In genomic region chr3:38360421-38360921, GRCm38 (mm10) we compare ENCODE assay signal across 9 mouse cellular contexts.
DNase-seq lines count a peak whose midpoint lies in the region; ATAC-seq lines count a peak whose summit lies in the region.
"Had no signal": no experiment of that assay in that cellular context is flagged by ENCODE, and none has a peak within 500 bp of the region (broad histone marks: within the 10 kb centered on the region; RNA-seq: fewer than 3 reads in every experiment).

No protein-coding gene starts in this region.

- H3K4me2 ChIP-seq in neural tube, embryonic 11.5 days (ENCODE audit: low read depth) = no peak overlapping the region
- no peak overlapping the region for H3K4me2 ChIP-seq in intestine, embryonic 15.5 days (replicated peaks)
- no peak overlapping the region for H3K4me2 ChIP-seq in stomach, embryonic 15.5 days
- H3K4me2 ChIP-seq: limb, embryonic 13.5 days had no signal

- no peaks in the 10 kb centered on the region for H3K9me3 ChIP-seq in neural tube, embryonic 11.5 days (ENCODE audit: control insufficient read depth, low read length)
- H3K9me3 ChIP-seq in intestine, embryonic 15.5 days = no peaks in the 10 kb centered on the region
- H3K9me3 ChIP-seq in stomach, embryonic 15.5 days = no peaks in the 10 kb centered on the region
- H3K9me3 ChIP-seq: limb, embryonic 13.5 days had no signal

- H3K9ac ChIP-seq in neural tube, embryonic 11.5 days (ENCODE audit: low read length) = no peak overlapping the region
- H3K9ac ChIP-seq in intestine, embryonic 15.5 days = no peak overlapping the region
- H3K9ac ChIP-seq in stomach, embryonic 15.5 days = no peak overlapping the region
- H3K9ac ChIP-seq: limb, embryonic 13.5 days had no signal

- peak; percentile 26 for DNase-seq in heart, adult 8-10 months (ENCODE audit: low spot score)
- no peak for DNase-seq in heart, postnatal 36 days
- DNase-seq in neural tube, embryonic 11.5 days (ENCODE audit: low spot score) = peak; percentile 12
- DNase-seq in neural tube, embryonic 10.5 days (ENCODE audit: extremely low spot score, low spot score) = no peak
- no peak for DNase-seq in urinary bladder, postnatal 25 days (ENCODE audit: low spot score)
- no peak for DNase-seq in urinary bladder, adult 2 months (ENCODE audit: low spot score)

- intact Hi-C loops in heart, postnatal 36 days (cut with DNase I) = no loop called here

- ATAC-seq in neural tube, embryonic 11.5 days (ENCODE audit: insufficient read depth, low FRiP score, low TSS enrichment) = no peak
- ATAC-seq in intestine, embryonic 15.5 days = no peak
- ATAC-seq in stomach, embryonic 15.5 days (ENCODE audit: insufficient read depth, low FRiP score, low read depth) = no peak

- 42% methylated on average over 3 of the region's 3 CpGs for WGBS in neural tube, embryonic 11.5 days
- WGBS in intestine, embryonic 15.5 days = 23% methylated on average over 3 of the region's 3 CpGs
- 29% methylated on average over 3 of the region's 3 CpGs for WGBS in stomach, embryonic 15.5 days

- H3K27ac ChIP-seq in neural tube, embryonic 11.5 days (ENCODE audit: low read depth, low read length) = no peak overlapping the region
- H3K27ac ChIP-seq in intestine, embryonic 15.5 days = peak overlapping the region; percentile 48
- H3K27ac ChIP-seq in stomach, embryonic 15.5 days = peak overlapping the region; percentile 59
- H3K27ac ChIP-seq: limb, embryonic 13.5 days had no signal

- H3K27me3 ChIP-seq in neural tube, embryonic 11.5 days (ENCODE audit: control insufficient read depth, insufficient read depth, low read length) = no peaks in the 10 kb centered on the region
- no peaks in the 10 kb centered on the region for H3K27me3 ChIP-seq in intestine, embryonic 15.5 days (replicated peaks)
- no peaks in the 10 kb centered on the region for H3K27me3 ChIP-seq in stomach, embryonic 15.5 days (replicated peaks)
- H3K27me3 ChIP-seq: limb, embryonic 13.5 days had no signal

- no peaks in the 10 kb centered on the region for H3K36me3 ChIP-seq in neural tube, embryonic 11.5 days (ENCODE audit: control insufficient read depth, insufficient read depth, low read length)
- no peaks in the 10 kb centered on the region for H3K36me3 ChIP-seq in intestine, embryonic 15.5 days
- no peaks in the 10 kb centered on the region for H3K36me3 ChIP-seq in stomach, embryonic 15.5 days
- H3K36me3 ChIP-seq: limb, embryonic 13.5 days had no signal

- no peak overlapping the region for H3K4me3 ChIP-seq in neural tube, embryonic 11.5 days (ENCODE audit: low read depth, low read length)
- H3K4me3 ChIP-seq in intestine, embryonic 15.5 days (replicated peaks) = no peak overlapping the region
- H3K4me3 ChIP-seq in stomach, embryonic 15.5 days (replicated peaks) = no peak overlapping the region
- H3K4me3 ChIP-seq: limb, embryonic 13.5 days had no signal

- no peaks in the 10 kb centered on the region for H3K4me1 ChIP-seq in neural tube, embryonic 11.5 days (ENCODE audit: control insufficient read depth, insufficient read depth, low read length)
- 0 out of 2 replicates have a peak, but pooled peaks cover 7% of the 10 kb centered on the region for H3K4me1 ChIP-seq in intestine, embryonic 15.5 days (replicated peaks)
- H3K4me1 ChIP-seq in stomach, embryonic 15.5 days = no peaks in the 10 kb centered on the region

Comparison
In these comparisons a context has a peak if more than half of its experiments do, and no peak if none do; other contexts are left out.
1. DNase-seq: peak in heart, adult 8-10 months (single experiment) and neural tube, embryonic 11.5 days (single experiment); none in heart, postnatal 36 days (0 of 2), neural tube, embryonic 10.5 days (single experiment), urinary bladder, postnatal 25 days (single experiment) and urinary bladder, adult 2 months (single experiment).